Mouse (Mus musculus): ENCODE measurements around the gene Trp53bp1. TPM values are rescaled to one million over a fixed set of nuclear protein-coding genes. Genes with fewer than 3 reads are reported as not detected.

The Trp53bp1 gene
- polyA plus RNA-seq (2016; fragmentation: Nextera tagmentation; extraction: Ambion mirVana), result 22.2 and 23.3 TPM in 2 replicates

DNA sequence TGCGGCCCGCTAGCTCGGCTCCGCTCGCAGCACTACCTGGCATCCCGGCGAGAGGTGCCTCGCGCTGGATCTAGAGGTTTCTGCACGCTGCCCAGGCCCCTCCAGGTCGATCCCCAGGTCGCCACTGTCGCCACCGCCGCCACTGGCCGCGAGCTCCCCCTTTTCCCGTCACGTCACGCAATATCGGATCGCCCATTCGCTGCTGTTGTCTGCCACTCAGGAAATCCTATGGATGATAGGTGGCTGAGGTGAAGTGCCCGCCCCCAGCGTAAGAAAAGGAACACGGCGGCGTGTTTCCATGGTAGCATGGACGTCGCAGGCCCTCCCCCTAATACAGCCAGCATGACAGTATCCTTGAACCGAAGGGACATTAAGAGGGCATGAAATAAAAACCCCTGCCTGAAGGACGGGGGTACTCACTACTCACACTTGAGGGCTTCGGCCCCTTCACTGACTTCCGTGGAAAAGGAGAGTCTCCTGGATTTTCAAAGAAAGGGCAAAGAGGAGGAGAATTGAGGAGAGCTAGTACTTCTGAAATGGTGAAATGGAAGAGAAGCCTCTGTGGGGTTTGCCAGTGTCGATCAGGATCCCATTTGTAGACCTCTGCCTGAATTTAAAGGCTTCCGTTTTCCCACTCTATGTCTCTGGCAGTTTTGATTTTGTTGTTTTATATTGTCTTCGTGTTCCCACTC, at the start of gene Trp53bp1:
Gene Trp53bp1 (minus strand): TSS at position 172 of the 692 bp plus-strand sequence.
- no peaks in the 10 kb centered on the region for H3K27me3 ChIP-seq (replicated peaks)
- peaks cover 10% of the 10 kb centered on the region; the same call in 1 of the 2 replicates for H3K36me3 ChIP-seq
- H3K27ac ChIP-seq, result peak within 1 kb of the TSS; percentile 61
- H3K9me3 ChIP-seq (replicated peaks), result no peaks in the 10 kb centered on the region
- peak within 1 kb of the TSS; percentile 94 for H3K4me3 ChIP-seq
- under 1% methylated on average over 37 of the region's 37 CpGs for WGBS (ENCODE audit: insufficient replicate concordance)
- peak within 1 kb of the TSS; percentile 82 for H3K4me2 ChIP-seq
- H3K4me1 ChIP-seq, result peaks cover 18% of the 10 kb centered on the region
- H3K9ac ChIP-seq, result peak within 1 kb of the TSS; percentile 84
- ATAC-seq, result peak; percentile 98

- Histone ChIP-seq H3K4me1 (0 out of 2 replicates have a peak, but pooled peaks cover 11% of the 10 kb centered on the region), H3K27ac (no peak overlapping the region), H3K27me3 (replicated peaks) (0 out of 2 replicates have a peak, but pooled peaks cover 6% of the 10 kb centered on the region), H3K4me2 (no peak overlapping the region), H3K9ac (no peak overlapping the region), H3K36me3 (no peaks in the 10 kb centered on the region), H3K4me3 (no peak overlapping the region), H3K9me3 (replicated peaks) (no peaks in the 10 kb centered on the region)
- 46% methylated on average over 8 of the region's 8 CpGs for WGBS (ENCODE audit: insufficient replicate concordance)
- ATAC-seq, result no peak
Observed at GRCm38 (mm10) chr2:121316278-121316677, 45.1 kb upstream of the Trp53bp1 start.

GRCm38 (mm10) chr2:121308997-121309416, 37.8 kb upstream of the Trp53bp1 start:
- Histone ChIP-seq H3K27me3 (replicated peaks) (peaks cover 55% of the 10 kb centered on the region), H3K9me3 (replicated peaks) (no peaks in the 10 kb centered on the region), H3K27ac (no peak overlapping the region), H3K36me3 (no peaks in the 10 kb centered on the region), H3K4me3 (no peak overlapping the region), H3K9ac (no peak overlapping the region), H3K4me2 (peak overlapping the region; percentile 26; the same call in 1 of the 2 replicates), H3K4me1 (no peaks in the 10 kb centered on the region)
- no peak for ATAC-seq
- WGBS (ENCODE audit: insufficient replicate concordance), result 16% methylated on average over 5 of the region's 5 CpGs

- no peak overlapping the region for H3K4me2 ChIP-seq
- 63% methylated on average over 10 of the region's 10 CpGs for WGBS (ENCODE audit: insufficient replicate concordance)
- no peaks in the 10 kb centered on the region for H3K36me3 ChIP-seq
- no peak overlapping the region for H3K9ac ChIP-seq
- no peak for ATAC-seq
- no peak overlapping the region for H3K27ac ChIP-seq
- H3K4me1 ChIP-seq, result peaks cover 16% of the 10 kb centered on the region
- H3K9me3 ChIP-seq (replicated peaks), result no peaks in the 10 kb centered on the region
- no peak overlapping the region for H3K4me3 ChIP-seq
- H3K27me3 ChIP-seq (replicated peaks), result peaks cover 100% of the 10 kb centered on the region
Observed at GRCm38 (mm10) chr2:121300036-121300435, 28.8 kb upstream of the Trp53bp1 start.

- Histone ChIP-seq H3K9me3 (replicated peaks) (no peaks in the 10 kb centered on the region), H3K4me2 (no peak overlapping the region), H3K4me1 (peaks cover 21% of the 10 kb centered on the region), H3K36me3 (no peaks in the 10 kb centered on the region), H3K4me3 (no peak overlapping the region), H3K9ac (no peak overlapping the region), H3K27ac (no peak overlapping the region), H3K27me3 (replicated peaks) (peaks cover 100% of the 10 kb centered on the region)
- WGBS (ENCODE audit: insufficient replicate concordance), result 67% methylated on average over 17 of the region's 17 CpGs
- no peak for ATAC-seq
Observed at GRCm38 (mm10) chr2:121299471-121299870, 28.3 kb upstream of the Trp53bp1 start.

DNA sequence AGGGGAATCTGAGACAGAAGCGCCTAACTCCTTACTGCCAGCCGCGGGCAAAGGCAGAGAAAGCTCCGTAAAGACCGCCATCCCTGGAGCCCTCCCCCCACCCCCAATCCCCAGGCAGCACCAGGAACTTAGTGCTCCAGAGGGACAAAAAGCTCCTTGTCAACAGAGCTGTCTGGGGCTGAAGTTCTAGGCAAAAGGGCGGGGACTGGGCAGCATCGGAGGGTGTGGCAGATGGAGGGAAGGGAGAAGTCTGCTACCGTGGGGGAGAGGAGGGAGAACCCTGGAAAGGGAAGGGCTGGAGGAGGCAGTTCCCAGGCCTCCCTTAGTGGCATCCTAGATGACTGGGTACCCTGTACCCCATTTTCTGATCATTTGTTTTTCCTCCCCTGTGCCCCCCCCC, 26.9 kb upstream of the Trp53bp1 start:
- WGBS (ENCODE audit: insufficient replicate concordance), result 4% methylated on average over 8 of the region's 8 CpGs
- no peak overlapping the region for H3K4me2 ChIP-seq
- no peak overlapping the region for H3K4me3 ChIP-seq
- no peaks in the 10 kb centered on the region for H3K9me3 ChIP-seq (replicated peaks)
- H3K27me3 ChIP-seq (replicated peaks), result peaks cover 100% of the 10 kb centered on the region
- no peak overlapping the region for H3K27ac ChIP-seq
- peaks cover 27% of the 10 kb centered on the region for H3K4me1 ChIP-seq
- H3K36me3 ChIP-seq, result no peaks in the 10 kb centered on the region
- no peak overlapping the region for H3K9ac ChIP-seq
- no peak for ATAC-seq

DNA sequence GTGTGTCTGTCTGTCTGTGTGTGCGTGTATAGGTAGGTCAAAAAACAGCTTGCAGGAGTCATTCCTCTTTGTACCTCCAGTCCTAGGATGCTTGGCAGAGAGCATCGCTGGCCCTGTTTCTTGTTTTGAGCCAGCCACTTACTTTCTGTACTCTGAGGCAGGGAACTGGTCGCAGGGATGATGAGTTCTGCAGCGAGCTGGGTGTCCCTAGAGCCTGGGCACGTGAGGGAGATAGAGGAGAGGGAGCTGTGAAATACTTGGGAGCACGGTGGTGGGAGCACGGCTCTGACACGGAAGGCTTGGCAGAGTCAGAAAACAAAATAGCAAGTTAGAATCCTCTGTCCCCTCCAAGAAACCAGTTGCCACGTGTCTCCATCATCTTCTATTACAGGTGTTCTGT, 26.5 kb upstream of the Trp53bp1 start:
- H3K9me3 ChIP-seq (replicated peaks), result no peaks in the 10 kb centered on the region
- WGBS (ENCODE audit: insufficient replicate concordance), result 12% methylated on average over 9 of the region's 9 CpGs
- no peak overlapping the region for H3K27ac ChIP-seq
- H3K27me3 ChIP-seq (replicated peaks), result peaks cover 100% of the 10 kb centered on the region
- H3K4me3 ChIP-seq, result no peak overlapping the region
- no peaks in the 10 kb centered on the region for H3K36me3 ChIP-seq
- no peak overlapping the region for H3K4me2 ChIP-seq
- no peak for ATAC-seq
- peaks cover 27% of the 10 kb centered on the region for H3K4me1 ChIP-seq
- no peak overlapping the region for H3K9ac ChIP-seq

- Histone ChIP-seq H3K27me3 (replicated peaks) (peaks cover 100% of the 10 kb centered on the region), H3K27ac (no peak overlapping the region), H3K9ac (no peak overlapping the region), H3K9me3 (replicated peaks) (no peaks in the 10 kb centered on the region), H3K36me3 (no peaks in the 10 kb centered on the region), H3K4me2 (peak overlapping the region; percentile 45; the same call in 1 of the 2 replicates), H3K4me3 (peak overlapping the region; percentile 18; the same call in 1 of the 2 replicates), H3K4me1 (peaks cover 27% of the 10 kb centered on the region)
- no peak for ATAC-seq
- WGBS (ENCODE audit: insufficient replicate concordance), result 17% methylated on average over 6 of the region's 6 CpGs
Observed at GRCm38 (mm10) chr2:121296754-121297231, 25.6 kb upstream of the Trp53bp1 start.

DNA sequence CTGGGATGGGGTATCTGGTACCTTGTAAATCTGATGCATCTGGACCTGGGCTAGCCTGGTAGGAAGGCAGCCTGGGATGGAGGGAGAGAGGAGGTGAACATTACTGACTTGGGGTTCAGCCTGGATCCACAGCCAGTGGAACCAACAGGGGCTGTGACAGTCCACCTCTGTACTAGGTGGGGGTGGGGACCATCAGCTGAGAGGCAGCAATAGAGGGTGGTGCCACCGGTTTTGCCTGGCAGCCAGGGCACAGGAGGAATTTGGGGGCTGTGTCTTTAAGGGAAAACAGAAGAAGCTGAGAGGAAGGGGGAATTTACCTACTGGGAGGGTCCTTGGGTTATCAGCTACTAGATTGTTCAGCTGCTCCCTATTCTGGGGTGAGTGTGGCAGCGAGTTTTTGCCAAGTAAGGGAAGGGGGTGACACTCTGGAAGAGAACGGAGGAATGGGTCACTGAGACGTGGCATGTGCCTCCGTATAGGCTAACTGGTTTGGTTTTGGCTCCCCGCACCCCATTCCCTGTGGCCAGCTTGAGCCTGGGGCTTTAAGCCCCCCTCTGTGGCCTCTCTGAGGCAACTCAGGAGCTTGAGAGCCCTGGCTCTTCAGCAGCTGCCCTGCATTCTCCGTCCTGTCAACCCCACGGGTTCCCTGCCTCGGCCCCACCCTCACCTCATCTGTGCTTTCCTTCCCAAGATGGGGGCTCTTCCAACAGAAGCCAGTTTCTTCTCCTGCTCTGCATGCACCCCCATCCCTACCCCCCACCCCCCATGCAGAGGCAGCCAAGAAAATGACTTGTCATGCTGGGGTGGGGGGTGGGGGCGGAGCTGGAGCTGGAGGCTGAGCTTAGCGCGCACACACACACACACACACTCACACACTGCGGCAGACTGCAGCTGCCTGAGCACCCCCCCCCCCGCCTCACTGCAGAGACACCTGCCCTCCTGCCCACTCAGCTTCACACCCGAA, 24.7 kb upstream of the Trp53bp1 start:
- Histone ChIP-seq H3K4me1 (peaks cover 27% of the 10 kb centered on the region), H3K9ac (no peak overlapping the region), H3K27ac (no peak overlapping the region), H3K9me3 (replicated peaks) (no peaks in the 10 kb centered on the region), H3K4me2 (peak overlapping the region; percentile 45), H3K36me3 (no peaks in the 10 kb centered on the region), H3K27me3 (replicated peaks) (peaks cover 100% of the 10 kb centered on the region), H3K4me3 (peak overlapping the region; percentile 18)
- no peak; the same call in 1 of the 2 replicates for ATAC-seq
- WGBS (ENCODE audit: insufficient replicate concordance), result 3% methylated on average over 11 of the region's 15 CpGs

DNA sequence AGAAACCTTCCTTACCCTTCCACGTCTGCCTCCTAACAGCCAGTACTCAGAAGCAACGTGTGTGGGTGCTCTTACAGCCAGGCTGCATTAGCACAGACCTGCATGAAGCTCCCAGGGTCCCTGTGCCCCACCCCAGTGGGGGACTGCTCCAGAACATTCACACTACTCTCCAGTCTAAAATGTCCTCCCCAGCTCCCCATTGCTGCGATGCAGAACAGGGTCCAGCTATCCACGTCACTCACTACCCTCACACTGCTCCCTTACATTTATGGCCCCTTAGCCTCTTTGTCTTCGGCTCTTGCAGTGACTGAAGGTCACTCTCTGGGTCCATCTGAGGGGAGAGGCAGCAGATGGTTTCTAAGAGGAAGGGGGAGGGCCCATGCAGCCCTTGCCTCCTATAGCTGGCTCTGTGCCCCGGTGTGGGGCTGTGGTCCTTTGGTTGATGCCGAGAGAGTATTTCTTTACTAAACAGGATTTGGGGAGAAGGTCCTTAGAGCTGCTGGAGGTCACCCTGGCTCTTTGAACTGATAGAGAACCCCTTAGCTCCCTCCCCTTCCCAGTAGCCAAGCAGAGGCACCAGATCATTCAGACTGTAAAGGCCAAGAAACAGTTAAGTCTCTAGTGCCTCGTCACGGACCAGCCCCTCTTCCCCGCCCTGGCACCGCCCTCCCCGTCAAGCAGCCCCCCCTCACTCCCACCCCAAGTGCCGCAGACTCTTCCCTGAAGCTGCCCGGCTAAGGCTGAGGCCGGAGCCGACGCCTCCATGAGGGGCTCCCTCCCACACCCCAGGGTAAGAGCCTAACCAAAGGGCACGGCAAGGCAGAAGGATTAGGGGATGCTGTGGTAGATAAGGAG, 23.8 kb upstream of the Trp53bp1 start:
- no peaks in the 10 kb centered on the region for H3K36me3 ChIP-seq
- no peak overlapping the region for H3K27ac ChIP-seq
- 0 out of 2 replicates have a peak, but pooled peaks have one; percentile 20 for ATAC-seq
- H3K9me3 ChIP-seq (replicated peaks), result no peaks in the 10 kb centered on the region
- no peak overlapping the region for H3K9ac ChIP-seq
- H3K4me3 ChIP-seq, result peak overlapping the region; percentile 8; the same call in 1 of the 2 replicates
- 3% methylated on average over 18 of the region's 18 CpGs for WGBS (ENCODE audit: insufficient replicate concordance)
- peak overlapping the region; percentile 45 for H3K4me2 ChIP-seq
- peaks cover 29% of the 10 kb centered on the region for H3K4me1 ChIP-seq
- peaks cover 100% of the 10 kb centered on the region for H3K27me3 ChIP-seq (replicated peaks)

DNA sequence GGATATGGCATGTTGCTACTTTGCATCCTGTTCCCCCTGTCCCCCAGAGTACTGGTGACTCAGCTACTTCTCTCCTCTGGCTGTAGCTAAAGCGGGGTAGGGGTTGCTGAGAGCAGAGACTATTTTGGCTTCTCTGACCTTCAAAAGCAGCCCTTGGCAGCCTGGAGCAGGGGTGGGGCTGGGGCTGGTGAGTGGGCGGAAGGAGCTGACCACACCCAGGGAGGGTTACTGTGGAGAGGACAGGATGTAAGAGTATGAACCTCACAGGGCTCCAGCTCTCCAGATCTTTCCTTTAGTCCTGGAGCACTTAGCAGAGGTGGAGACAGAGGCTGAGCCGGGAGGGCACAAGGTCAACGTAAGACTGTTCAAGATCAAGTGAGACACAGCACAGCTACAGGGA, 23.0 kb upstream of the Trp53bp1 start:
- Histone ChIP-seq H3K27ac (no peak overlapping the region), H3K36me3 (no peaks in the 10 kb centered on the region), H3K9ac (no peak overlapping the region), H3K27me3 (replicated peaks) (peaks cover 100% of the 10 kb centered on the region), H3K4me2 (peak overlapping the region; percentile 45; the same call in 1 of the 2 replicates), H3K4me1 (peaks cover 37% of the 10 kb centered on the region), H3K9me3 (replicated peaks) (no peaks in the 10 kb centered on the region), H3K4me3 (no peak overlapping the region)
- ATAC-seq, result no peak
- WGBS (ENCODE audit: insufficient replicate concordance), result 11% methylated on average over 4 of the region's 4 CpGs
